Mouse (Mus musculus) brain, adult 2 months (tissue): Measurements from ENCODE around the gene Mdm4.
"Not testable (repeated sequence)": the region's sequence is repeated elsewhere in the genome, so short reads cannot be mapped to it uniquely, and the experiment has no call there.

Source experiments
- DNase-seq: peaks from one replicate; pipeline ENCODE4 v3.0.0; 2011; ENCODE audit warnings: low read depth, low spot score

The Mdm4 gene

DNA sequence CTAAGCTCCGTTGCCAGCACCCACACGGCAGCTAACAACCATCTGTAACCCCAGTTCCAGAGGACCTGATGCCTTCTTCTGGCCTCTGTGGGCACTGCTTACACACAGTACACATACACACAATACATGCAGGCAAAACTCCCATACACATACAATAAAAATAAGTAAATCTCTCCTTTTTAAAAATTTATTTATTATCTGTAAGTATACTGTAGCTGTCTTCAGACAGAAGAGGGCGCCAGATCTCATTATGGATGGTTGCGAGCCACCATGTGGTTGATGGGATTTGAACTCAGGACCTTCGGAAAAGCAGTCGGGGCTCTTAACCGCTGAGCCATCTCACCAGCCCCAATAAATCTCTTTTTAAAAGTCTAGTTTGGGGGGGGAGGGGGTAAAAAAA lies 9.0 kb downstream of the Mdm4 start:
- DNase-seq: no peak

DNA sequence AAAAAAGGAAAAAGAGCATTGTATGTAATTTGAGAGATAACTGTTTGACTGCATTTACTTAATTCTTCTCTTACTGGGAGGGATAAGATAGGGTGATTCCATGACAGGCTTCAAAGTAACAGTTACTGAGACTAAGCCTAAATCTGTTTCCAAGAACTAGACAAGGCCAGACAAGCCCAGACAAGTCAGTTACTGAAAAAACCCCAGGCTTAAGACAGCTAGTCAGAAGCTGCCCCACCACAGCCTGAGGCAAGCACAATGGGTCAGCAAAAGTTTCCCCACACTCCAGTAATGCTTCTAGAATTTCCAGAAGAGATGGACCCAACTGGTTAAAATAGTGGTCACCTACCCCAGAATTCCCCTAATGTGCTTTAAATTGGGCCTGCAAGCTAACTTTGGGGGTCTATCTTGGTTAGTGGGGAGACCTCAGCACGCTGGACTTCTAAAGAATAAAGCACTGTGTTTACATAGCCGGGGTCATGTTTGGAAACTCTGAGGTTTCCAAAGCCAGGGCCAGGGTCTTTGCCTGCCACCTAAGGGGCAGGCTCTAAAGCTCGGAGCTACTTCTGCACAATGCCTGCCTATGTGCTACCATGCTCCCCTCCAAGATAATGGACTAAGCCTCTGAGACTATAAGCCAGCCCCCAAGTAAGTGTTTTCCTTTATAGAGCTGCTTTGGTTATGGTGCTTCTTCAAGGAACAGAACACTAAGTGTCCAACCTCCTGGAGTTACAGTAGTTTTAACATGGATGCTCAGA lies 10.0 kb downstream of the Mdm4 start:
- no peak for DNase-seq

DNA sequence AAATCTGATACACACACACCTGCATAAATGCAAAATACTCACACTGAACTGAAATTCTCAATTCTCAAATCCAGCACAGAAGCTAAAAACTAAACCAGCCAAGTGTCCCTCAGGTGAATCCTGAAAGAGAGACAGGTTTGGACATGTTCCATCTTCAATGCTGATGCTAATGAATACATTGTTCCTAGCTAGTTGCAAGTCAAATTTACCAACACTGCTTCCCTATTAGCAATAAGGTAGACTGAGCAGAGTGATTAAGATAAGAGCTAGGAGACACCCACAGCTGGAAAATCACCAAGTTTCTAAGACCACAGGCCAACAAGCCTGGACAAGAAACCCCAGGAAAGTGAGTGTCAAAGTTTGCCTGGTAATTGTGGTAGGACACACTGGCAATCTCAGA lies 11.0 kb downstream of the Mdm4 start:
- no peak for DNase-seq

- no peak for DNase-seq
Measured at GRCm38 (mm10) chr1:133018580-133018979, 11.8 kb downstream of the Mdm4 start.

DNA sequence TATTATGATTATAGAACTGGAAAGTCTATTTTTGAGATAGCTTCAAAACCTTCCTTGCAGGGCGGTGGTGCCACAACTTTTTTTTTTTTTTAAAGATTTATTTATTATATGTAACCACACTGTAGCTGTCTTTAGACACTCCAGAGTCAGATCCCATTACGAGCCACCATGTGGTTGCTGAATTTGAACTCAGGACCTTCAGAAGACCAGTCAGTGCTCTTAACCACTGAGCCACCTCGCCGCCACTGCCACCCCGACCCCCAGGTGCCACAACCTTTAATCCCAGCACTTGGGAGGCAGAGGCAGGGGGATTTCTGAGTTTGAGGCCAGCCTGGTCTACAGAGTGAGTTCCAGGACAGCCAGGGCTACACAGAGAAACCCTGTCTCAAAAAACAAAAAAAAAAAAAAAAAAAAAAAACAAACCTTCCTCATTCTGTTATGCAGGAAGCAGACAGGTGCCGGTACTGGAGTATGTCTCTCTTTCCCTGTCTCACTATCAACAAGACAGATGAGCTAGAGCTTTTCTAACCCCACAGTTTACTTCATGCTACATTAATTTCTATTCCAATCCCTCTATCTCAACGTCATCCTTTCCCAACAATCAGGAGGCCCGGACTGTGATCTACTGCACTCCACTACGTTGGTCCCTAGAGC lies 13.5 kb downstream of the Mdm4 start:
- no peak for DNase-seq

DNA sequence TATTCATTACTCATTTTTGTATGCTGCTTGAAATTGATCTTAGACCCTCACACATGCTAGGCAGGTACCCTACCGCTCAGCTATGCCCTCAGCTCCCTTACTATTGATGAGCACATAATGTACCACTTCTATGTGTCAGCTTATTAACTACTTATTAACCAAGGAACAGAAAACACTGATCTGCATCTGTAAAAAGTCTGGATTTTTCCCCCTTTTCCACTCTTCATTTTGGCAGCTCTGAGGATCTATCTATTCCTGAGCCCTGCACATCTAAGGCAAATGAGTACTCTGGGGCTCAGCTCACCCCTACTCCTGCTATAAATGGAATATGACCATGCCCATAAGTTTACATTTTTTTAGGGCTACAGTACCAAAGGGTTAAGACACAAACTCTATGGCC lies 16.2 kb downstream of the Mdm4 start:
- no peak for DNase-seq

DNA sequence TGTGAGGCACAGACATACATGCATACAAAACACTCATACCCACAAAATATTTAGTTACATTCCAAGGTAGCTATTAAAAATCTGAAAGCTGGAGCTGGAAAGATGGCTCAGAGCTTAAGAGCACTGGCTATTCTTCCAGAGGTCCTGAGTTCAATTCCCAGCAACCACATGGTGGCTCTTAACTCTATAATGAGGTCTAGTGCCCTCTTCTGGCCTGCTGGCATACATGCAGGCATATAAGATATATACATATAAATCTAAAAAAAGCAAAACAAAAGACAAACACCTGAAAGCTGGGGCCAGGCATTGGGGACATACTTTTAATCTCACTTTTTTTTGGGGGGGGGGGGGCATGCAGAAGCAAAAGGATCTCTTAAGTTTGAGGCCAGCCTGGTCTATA lies 17.0 kb downstream of the Mdm4 start:
- no peak for DNase-seq

GRCm38 (mm10) chr1:133011955-133012841 lies 18.2 kb downstream of the Mdm4 start:
- DNase-seq: peak; percentile 33

DNA sequence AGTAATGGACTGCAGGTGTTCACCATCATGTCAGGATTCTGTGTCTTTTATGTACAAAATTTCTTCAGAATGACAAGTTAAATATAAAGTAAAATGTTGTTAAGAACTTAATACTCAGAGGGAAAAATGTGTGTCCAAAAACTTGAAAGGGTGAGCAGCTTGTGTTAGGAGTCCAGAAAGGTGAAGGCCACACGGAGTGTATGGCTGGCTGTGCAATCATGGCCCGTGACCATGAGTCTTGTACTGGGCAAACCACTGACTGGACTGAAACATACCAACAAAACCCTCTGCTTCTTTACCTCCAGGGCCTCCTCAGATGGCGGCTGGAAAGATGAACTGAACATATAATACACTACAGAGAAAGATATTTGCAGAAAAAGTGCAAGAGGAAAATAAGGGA lies 23.8 kb downstream of the Mdm4 start:
- DNase-seq: no peak

GRCm38 (mm10) chr1:133000347-133000746 lies 30.0 kb downstream of the Mdm4 start:
- DNase-seq: no peak

- peak; percentile 53 for DNase-seq
Measured at GRCm38 (mm10) chr1:132991580-132991979, 38.8 kb downstream of the Mdm4 start.

- DNase-seq: peak; percentile 28
Measured at GRCm38 (mm10) chr1:132990733-132991132, 39.6 kb downstream of the Mdm4 start.

DNA sequence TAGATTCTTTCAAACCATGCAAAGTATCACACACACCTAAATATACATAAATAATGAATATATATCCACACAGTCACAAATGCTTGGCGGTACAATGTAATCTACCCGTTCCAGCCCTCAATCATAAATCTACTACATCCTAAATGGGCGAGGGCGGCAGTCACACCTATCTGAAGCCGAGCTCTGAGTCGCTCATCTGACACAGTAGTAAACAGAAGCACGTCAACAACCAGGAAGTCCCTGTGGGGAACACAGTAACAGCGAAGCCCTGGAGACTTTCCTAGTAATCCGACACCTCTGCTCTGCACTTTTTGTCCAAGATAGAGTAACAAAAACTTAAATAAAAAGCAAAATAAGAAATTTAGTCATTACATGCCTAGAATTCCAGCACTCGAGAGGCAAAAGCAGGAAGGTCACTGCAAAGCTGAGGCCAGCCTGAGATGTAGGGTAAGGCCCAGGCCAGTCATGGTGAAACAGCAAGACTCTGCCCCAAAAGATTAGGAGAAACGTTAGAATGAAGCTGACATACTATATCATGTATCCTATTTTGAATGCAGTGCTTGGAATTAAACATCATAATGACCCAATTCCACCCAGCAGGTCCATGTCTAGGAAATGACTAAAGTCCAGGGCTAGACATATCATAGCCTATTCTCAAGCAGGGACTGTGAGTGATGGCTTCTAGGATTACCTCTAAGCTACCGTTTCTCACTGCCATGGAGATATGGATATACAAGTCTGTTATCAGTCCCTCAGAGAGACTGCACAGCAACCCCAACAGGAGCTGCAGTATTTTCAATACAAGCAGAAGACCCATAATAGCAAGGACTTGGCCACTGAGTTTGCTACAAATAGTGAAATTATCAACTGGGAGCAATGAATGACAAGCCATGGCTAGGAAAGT lies 41.6 kb downstream of the Mdm4 start:
- not testable (repeated sequence) for DNase-seq

GRCm38 (mm10) chr1:132982728-132983127 lies 47.6 kb downstream of the Mdm4 start:
- DNase-seq: peak; percentile 80

DNA sequence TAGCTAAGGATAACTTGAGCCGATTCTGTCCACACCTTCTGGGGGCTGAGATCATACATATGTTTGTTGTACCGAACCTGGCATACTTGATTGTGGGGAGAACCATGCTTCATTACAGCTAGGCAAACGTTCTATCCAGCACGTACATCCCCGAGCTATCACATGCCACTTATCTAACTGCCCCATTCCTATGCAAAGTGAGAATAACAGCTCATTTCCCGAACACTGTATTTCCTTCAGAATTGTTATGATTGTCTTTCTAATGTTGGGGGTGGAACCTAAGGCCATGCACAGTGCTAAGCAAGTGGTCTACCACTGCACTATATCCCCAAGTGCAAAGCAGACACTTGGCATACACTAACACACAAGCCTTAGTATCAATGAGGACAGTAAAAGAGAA lies 49.1 kb downstream of the Mdm4 start:
- no peak for DNase-seq

DNA sequence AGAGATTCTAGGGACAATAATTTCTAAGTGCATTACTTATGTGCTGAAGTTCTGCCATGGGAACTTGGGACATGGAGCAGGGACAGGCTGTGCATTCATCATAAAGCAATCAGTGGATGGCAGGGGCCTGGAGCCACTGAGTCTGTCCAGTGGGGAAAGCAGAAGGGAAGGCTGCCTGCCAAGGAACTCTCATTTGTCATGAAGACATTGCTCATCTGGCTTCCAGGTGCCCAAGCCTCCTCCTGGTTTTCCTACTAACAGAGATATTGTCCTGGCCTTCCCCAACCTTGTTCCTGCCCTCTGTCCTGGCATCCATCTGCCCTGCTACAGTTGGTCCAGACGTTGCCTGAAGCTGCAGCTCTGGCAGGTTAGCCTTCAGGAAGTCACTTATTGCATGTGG lies 53.0 kb downstream of the Mdm4 start:
- peak; percentile 16 for DNase-seq

- peak; percentile 57 for DNase-seq
Measured at GRCm38 (mm10) chr1:132968659-132969058, 61.7 kb downstream of the Mdm4 start.

GRCm38 (mm10) chr1:132964691-132965090 lies 65.7 kb downstream of the Mdm4 start:
- no peak for DNase-seq

DNA sequence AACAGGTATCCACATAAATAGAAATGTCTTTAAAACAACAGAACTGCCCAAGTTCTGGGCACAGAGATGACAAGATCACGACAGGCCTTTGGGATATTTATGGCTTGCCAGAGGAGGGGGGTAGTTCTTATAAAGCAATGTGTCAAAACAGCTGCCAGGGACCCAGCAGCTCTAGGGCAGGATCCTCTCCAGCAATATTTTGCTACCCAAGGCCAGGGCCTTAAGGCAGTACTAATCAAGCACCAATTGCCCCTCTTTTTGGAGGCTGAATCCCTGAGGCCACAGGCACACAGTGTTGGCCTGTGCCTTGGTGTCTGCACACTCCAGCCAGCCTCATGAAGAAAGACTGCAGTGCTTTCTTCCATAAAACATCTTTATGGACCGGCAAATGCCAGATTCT lies 66.3 kb downstream of the Mdm4 start:
- DNase-seq: no peak

- DNase-seq: no peak
Measured at GRCm38 (mm10) chr1:132961751-132962150, 68.6 kb downstream of the Mdm4 start.

- no peak for DNase-seq
Measured at GRCm38 (mm10) chr1:132956809-132957208, 73.6 kb downstream of the Mdm4 start.
